Mouse (Mus musculus): Measurements from ENCODE around the gene Flywch2. TPM values are rescaled to one million over a fixed set of nuclear protein-coding genes. Genes with fewer than 3 reads are reported as not detected.

Gene Flywch2
- polyA plus RNA-seq (2015; fragmentation: Nextera tagmentation; extraction: Ambion mirVana) = 18.1 and 23.5 TPM in 2 replicates

DNA sequence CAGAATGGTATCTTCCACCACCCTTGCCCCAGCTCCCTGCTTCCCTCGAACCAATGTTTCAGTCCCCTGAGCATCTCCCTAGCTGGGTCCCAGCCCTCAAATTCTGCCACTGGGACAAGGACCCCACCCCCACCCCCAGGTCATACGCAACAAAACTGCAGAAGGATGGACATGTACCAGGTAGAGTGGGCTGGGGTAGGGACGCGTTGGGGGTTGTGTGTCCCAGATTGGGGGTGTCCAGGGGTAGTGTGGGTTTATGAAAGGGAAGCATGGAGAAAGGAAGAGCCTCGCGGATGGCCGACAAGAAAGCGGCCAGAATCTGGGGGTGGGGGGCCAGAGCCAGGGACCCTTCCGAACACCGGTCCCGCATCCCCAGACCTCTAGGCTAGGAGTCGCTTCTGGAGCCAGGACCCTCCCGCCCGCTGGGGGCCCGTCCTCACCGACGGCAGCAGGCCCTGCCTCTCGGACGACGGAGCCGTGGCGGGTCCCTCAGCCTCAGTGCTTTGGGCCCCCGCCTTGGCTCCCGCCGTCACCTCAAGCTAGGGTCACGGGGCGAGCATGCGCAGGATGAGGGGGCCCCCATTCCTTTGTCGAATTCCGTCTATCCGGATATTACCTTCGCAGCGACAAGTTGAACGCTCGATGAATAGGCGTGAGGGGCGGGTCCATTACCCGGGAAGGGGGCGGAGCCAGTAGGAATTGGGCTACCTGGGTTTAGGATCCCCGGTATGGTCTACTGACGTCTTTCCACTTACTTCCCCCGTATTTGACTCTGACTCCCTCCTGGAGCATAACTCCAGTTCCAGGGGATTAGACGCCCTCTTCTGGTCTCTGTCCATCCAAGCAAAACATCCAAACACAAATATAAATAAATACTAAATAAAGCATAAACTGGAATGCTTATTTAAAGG lies at the start of gene Flywch2:
Gene Flywch2 (minus strand): TSS at position 521 of the 911 bp plus-strand sequence.
- Histone ChIP-seq H3K27me3 (replicated peaks) (no peaks in the 10 kb centered on the region), H3K27ac (no peak within 1 kb of the TSS), H3K4me3 (replicated peaks) (peak within 1 kb of the TSS; percentile 63), H3K36me3 (no peaks in the 10 kb centered on the region), H3K4me1 (peaks cover 7% of the 10 kb centered on the region), H3K9me3 (no peaks in the 10 kb centered on the region), H3K4me2 (peak within 1 kb of the TSS; percentile 95), H3K9ac (peak within 1 kb of the TSS; percentile 39; the same call in 1 of the 2 replicates)
- peak; percentile 72 for ATAC-seq (ENCODE audit: insufficient read depth, low FRiP score, low read depth)
- 3% methylated on average over 43 of the region's 43 CpGs for WGBS

DNA sequence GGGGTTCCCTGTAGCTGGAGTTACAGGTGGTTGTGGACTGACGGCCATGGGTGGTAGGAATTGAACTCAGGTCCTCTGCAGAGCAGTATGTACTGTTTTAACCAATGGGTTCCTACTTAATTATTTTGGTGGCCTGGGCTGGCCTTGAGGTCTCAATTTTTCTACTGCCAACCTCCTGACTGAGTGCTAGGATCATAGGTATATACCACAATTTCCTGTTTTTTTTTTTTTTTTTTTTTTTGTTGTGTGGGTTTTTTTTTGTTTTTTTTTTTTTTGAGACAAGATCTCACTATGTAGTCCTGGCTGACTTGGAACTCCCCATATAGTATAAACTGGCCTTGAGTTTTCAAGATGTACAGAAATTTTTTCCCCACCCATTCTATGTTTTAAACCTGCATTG lies 45.3 kb upstream of the Flywch2 start:
- Histone ChIP-seq H3K27me3 (replicated peaks) (peaks cover 5% of the 10 kb centered on the region), H3K27ac (no peak overlapping the region), H3K4me2 (no peak overlapping the region), H3K9me3 (no peaks in the 10 kb centered on the region), H3K9ac (no peak overlapping the region), H3K4me1 (peaks cover 8% of the 10 kb centered on the region), H3K4me3 (replicated peaks) (no peak overlapping the region), H3K36me3 (0 out of 2 replicates have a peak, but pooled peaks cover 2% of the 10 kb centered on the region)
- ATAC-seq (ENCODE audit: insufficient read depth, low FRiP score, low read depth) = no peak
- 92% methylated on average over 1 of the region's 1 CpGs for WGBS

DNA sequence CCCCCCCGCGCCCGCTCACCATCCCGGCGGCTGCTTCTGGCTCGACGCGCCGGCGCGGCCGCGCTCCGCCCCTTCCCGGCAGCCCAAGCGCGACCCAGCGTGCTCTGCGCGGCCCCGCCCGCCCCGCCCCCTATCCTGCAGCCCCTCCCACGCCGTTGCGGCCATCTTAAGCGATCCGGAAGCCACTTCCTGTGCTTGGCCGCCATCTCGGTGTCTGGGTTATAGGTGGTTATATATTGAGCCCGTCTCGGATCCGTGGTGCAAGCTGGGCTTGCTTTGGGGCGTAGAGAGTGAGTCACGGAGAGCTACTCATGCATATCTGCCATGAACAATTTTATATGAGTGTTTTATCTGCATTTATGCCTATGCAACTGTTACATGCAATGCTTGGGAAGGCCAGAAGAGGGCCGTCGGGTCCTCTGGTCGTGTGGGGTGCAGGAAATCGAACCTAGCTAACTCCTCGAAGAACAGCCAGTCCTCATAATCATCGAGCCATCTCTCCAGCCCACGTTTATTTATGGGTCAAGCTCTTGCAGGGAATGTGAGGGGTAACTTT lies 43.3 kb upstream of the Flywch2 start, which contains the start of gene Elob:
Gene Elob (minus strand): TSS at position 73 of the 556 bp plus-strand sequence.
- Histone ChIP-seq H3K4me3 (replicated peaks) (peak within 1 kb of the TSS; percentile 67), H3K27ac (peak within 1 kb of the TSS; percentile 95), H3K27me3 (replicated peaks) (peaks cover 5% of the 10 kb centered on the region), H3K4me1 (peaks cover 8% of the 10 kb centered on the region), H3K4me2 (peak within 1 kb of the TSS; percentile 52), H3K36me3 (peaks cover 20% of the 10 kb centered on the region), H3K9ac (peak within 1 kb of the TSS; percentile 56), H3K9me3 (no peaks in the 10 kb centered on the region)
- ATAC-seq (ENCODE audit: insufficient read depth, low FRiP score, low read depth) = peak; percentile 94
- WGBS = under 1% methylated on average over 32 of the region's 42 CpGs

DNA sequence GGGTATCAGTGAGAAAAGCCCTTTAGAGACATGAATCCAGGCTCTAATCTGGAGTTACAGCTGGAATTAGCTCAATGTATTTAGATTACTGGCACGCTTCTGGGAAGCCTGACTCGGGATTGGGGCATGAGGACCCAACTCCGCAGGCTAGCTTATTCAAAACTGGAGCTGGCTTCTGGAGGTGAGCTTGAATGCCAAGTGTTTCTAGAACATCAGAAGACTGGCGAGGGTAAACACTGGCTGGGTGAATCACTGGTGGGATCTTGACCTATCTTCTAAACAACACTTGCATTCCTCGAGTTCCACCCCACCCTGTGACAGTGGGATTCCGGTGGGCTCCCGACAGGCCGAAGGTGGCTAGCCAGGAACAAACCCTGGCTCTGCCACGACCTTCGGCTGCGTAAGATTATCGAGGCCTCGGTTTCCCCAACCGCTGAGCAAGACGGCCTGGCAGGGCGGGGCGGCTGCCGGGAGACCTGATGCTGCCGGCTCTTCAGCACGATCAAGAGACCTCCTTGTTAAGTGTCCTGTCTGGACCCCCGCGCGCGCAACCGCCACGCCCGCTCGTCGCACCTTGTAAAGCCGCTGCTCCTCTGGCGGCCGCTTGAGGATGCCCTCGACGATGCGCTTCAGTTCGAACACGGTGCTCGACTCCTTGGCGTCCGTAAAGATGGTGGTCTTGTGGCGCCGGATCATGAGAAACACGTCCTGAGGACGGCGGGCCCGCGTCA lies 42.6 kb upstream of the Flywch2 start:
- Histone ChIP-seq H3K9ac (peak overlapping the region; percentile 56), H3K4me1 (peaks cover 8% of the 10 kb centered on the region), H3K9me3 (no peaks in the 10 kb centered on the region), H3K27ac (peak overlapping the region; percentile 82), H3K36me3 (peaks cover 27% of the 10 kb centered on the region), H3K4me2 (peak overlapping the region; percentile 52), H3K4me3 (replicated peaks) (peak overlapping the region; percentile 67), H3K27me3 (replicated peaks) (peaks cover 5% of the 10 kb centered on the region; the same call in 1 of the 2 replicates)
- peak; percentile 63 for ATAC-seq (ENCODE audit: insufficient read depth, low FRiP score, low read depth)
- WGBS = under 1% methylated on average over 47 of the region's 47 CpGs

DNA sequence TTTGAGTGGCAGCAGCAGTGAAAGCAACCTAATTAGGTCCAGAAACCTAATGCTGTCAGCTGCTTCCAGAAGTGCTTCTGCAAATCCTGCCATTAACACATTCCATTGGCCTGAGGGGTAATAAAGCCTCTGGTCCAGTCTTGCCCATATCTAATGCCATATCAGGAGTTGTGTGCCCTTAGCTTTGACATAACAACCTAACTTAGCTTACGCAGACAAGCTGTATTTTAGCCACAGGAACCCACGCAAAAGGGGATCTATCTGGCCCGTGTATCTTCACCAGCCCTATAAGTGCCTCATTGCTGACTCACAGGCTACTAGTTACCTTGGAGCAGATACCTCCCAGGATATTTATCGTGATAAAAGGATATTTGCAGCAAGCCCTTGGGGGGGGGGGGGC lies 39.7 kb upstream of the Flywch2 start:
- H3K4me1 ChIP-seq = peaks cover 8% of the 10 kb centered on the region
- H3K9ac ChIP-seq = no peak overlapping the region
- peaks cover 55% of the 10 kb centered on the region for H3K36me3 ChIP-seq
- no peaks in the 10 kb centered on the region for H3K9me3 ChIP-seq
- no peak overlapping the region for H3K4me2 ChIP-seq
- ATAC-seq (ENCODE audit: insufficient read depth, low FRiP score, low read depth) = no peak
- H3K27ac ChIP-seq = no peak overlapping the region
- no peaks in the 10 kb centered on the region for H3K27me3 ChIP-seq (replicated peaks)
- no peak overlapping the region for H3K4me3 ChIP-seq (replicated peaks)
- WGBS = 85% methylated on average over 4 of the region's 4 CpGs

DNA sequence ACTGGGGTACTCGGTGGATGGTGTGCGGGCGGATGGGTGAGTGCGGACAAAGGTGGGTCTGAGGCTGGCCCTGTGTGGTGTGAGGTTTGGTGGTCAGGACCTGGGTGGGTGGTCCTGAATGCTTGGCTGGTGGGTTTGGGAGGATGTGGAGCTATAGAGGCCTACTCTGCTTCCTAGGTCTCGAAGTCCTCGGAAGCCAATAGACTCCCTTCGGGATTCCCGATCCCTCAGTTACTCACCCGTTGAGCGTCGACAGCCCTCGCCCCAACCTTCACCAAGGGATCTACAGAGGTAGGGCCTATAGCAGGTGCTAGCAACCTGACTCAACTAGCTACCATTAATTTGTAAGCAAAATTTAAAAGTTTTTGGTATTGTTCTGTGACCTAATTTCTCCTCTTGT lies 37.7 kb upstream of the Flywch2 start:
- Histone ChIP-seq H3K4me3 (replicated peaks) (no peak overlapping the region), H3K9ac (no peak overlapping the region), H3K9me3 (no peaks in the 10 kb centered on the region), H3K4me1 (peaks cover 8% of the 10 kb centered on the region), H3K27ac (no peak overlapping the region), H3K36me3 (peaks cover 75% of the 10 kb centered on the region), H3K4me2 (no peak overlapping the region), H3K27me3 (replicated peaks) (no peaks in the 10 kb centered on the region)
- 92% methylated on average over 12 of the region's 12 CpGs for WGBS
- no peak for ATAC-seq (ENCODE audit: insufficient read depth, low FRiP score, low read depth)

DNA sequence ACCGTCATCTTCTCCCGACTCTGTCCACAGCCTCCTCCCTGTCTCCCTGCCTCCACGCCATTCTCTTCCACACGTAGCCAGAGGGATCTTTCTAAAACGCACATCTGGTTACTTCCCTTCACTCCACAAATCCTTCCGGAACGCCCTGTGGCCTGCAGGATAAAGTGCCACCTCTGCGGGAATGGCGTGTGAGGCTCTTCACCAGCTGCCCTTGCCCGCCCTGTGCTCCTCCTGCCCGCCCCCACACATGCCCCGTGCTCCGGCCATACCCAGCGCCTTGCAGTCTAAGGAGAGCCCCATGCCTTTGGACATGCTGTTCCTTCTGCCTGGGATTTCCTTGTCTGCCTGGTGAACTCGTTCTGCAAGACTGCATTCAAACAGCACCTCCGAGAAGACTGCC lies 37.1 kb upstream of the Flywch2 start:
- no peak for ATAC-seq (ENCODE audit: insufficient read depth, low FRiP score, low read depth)

DNA sequence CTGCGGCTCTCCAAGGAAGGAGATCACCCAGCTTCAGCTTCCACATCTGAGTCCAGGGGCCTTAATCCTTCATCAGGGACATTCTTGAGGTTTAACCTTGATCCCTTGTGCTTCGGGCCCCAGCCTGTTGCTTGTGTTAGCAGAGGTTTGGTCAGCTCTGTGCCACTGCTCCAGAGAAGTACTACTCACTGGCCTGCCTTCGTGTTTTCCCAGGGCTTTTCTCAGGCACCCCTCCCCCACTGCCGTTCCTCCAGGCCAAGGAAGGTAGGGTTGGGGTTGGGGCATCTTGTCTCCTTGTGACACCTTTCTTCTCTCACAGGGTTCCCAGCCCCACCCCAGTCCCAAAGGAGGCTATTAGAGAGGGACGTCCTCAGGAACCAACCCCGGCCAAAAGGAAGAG lies 36.2 kb upstream of the Flywch2 start:
- no peak overlapping the region for H3K27ac ChIP-seq
- ATAC-seq (ENCODE audit: insufficient read depth, low FRiP score, low read depth) = no peak
- H3K27me3 ChIP-seq (replicated peaks) = no peaks in the 10 kb centered on the region
- peaks cover 2% of the 10 kb centered on the region; the same call in 1 of the 2 replicates for H3K4me1 ChIP-seq
- H3K9me3 ChIP-seq = no peaks in the 10 kb centered on the region
- H3K36me3 ChIP-seq = peaks cover 90% of the 10 kb centered on the region
- H3K9ac ChIP-seq = no peak overlapping the region
- WGBS = 58% methylated on average over 6 of the region's 6 CpGs
- no peak overlapping the region for H3K4me3 ChIP-seq (replicated peaks)
- no peak overlapping the region for H3K4me2 ChIP-seq

More for the DNA sequence above, 37.1 kb upstream of the Flywch2 start:
- Histone ChIP-seq H3K4me2 (no peak overlapping the region), H3K4me1 (peaks cover 8% of the 10 kb centered on the region), H3K9ac (no peak overlapping the region), H3K27ac (no peak overlapping the region), H3K27me3 (replicated peaks) (no peaks in the 10 kb centered on the region), H3K9me3 (no peaks in the 10 kb centered on the region), H3K36me3 (peaks cover 81% of the 10 kb centered on the region), H3K4me3 (replicated peaks) (no peak overlapping the region)
- 78% methylated on average over 16 of the region's 16 CpGs for WGBS

DNA sequence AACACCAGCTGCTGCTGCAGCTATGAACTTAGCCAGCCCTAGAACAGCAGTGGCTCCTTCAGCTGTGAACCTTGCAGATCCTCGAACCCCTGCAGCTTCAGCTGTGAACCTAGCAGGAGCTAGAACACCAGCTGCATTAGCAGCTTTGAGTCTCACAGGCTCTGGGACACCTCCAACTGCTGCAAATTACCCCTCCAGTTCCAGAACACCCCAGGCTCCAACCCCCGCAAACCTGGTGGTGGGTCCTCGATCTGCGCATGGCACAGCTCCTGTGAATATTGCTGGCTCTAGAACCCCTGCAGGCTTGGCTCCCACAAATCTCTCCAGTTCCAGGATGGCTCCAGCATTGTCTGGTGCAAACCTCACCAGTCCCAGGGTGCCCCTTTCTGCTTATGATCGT lies 34.9 kb upstream of the Flywch2 start:
- 89% methylated on average over 5 of the region's 5 CpGs for WGBS
- H3K36me3 ChIP-seq = peaks cover 98% of the 10 kb centered on the region
- H3K4me3 ChIP-seq (replicated peaks) = no peak overlapping the region
- no peaks in the 10 kb centered on the region for H3K4me1 ChIP-seq
- no peaks in the 10 kb centered on the region for H3K9me3 ChIP-seq
- no peaks in the 10 kb centered on the region for H3K27me3 ChIP-seq (replicated peaks)
- H3K4me2 ChIP-seq = no peak overlapping the region
- no peak for ATAC-seq (ENCODE audit: insufficient read depth, low FRiP score, low read depth)
- no peak overlapping the region for H3K27ac ChIP-seq
- H3K9ac ChIP-seq = no peak overlapping the region

DNA sequence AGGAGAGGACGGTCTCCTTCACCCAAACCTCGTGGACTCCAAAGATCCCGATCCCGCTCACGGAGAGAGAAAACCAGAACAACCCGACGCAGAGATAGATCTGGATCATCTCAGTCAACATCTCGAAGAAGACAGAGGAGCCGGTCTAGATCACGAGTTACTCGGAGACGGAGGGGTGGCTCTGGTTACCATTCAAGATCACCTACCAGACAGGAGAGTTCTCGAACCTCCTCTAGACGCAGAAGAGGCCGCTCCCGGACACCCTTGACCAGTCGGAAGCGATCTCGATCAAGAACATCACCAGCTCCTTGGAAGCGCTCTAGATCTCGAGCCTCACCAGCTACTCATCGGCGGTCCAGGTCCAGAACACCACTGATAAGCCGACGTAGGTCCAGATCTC lies 33.4 kb upstream of the Flywch2 start:
- Histone ChIP-seq H3K36me3 (peaks cover 98% of the 10 kb centered on the region), H3K9ac (no peak overlapping the region), H3K9me3 (no peaks in the 10 kb centered on the region), H3K27ac (no peak overlapping the region), H3K27me3 (replicated peaks) (no peaks in the 10 kb centered on the region), H3K4me1 (no peaks in the 10 kb centered on the region), H3K4me2 (no peak overlapping the region), H3K4me3 (replicated peaks) (no peak overlapping the region)
- WGBS = 97% methylated on average over 25 of the region's 25 CpGs
- ATAC-seq (ENCODE audit: insufficient read depth, low FRiP score, low read depth) = no peak

DNA sequence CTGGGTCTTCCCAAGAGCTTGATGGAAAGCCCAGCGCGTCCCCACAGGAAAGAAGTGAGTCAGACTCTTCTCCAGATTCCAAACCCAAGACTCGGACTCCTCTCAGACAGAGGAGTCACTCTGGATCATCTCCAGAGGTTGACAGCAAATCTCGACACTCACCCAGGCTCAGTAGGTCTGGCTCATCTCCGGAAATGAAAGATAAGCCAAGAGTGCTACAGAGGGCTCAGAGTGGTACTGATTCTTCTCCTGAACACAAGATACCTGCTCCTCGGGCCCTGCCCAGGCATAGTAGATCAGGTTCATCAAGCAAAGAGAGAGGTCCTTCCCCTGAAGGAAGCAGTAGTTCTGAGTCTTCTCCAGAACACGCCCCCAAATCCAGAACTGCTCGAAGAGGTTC lies 32.7 kb upstream of the Flywch2 start:
- H3K27ac ChIP-seq = no peak overlapping the region
- WGBS = 96% methylated on average over 8 of the region's 8 CpGs

More for the DNA sequence above, 32.7 kb upstream of the Flywch2 start:
- no peak for ATAC-seq (ENCODE audit: insufficient read depth, low FRiP score, low read depth)
- Histone ChIP-seq H3K27me3 (replicated peaks) (no peaks in the 10 kb centered on the region), H3K4me1 (no peaks in the 10 kb centered on the region), H3K4me2 (no peak overlapping the region), H3K4me3 (replicated peaks) (no peak overlapping the region), H3K9me3 (no peaks in the 10 kb centered on the region), H3K36me3 (peaks cover 97% of the 10 kb centered on the region), H3K9ac (no peak overlapping the region)
